In the genomic region with DNA sequence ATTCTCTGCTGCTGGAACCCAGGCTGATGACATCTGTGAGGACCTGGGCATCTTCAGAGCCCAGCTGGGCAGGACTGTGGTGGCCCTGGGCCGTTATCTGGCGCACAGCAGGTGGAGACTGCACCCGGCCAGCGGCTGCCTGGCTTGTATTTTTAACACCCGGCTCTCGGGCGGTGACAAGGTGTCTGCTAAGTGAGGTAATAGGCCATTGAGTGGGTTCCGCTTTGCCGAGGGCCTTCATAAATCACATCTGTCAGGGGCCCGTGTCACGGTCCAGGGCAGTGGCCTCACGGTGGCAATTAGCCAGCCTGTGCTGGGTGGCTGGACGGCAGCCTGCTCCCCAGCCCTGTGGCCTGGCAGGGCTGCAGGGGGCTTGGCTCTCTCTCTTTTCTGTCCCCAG, we compare ENCODE assay signal across 9 mouse cellular contexts.
DNase-seq lines count a peak whose midpoint lies in the region; ATAC-seq and TF ChIP-seq lines count a peak whose summit lies in the region.
"Had no signal": no experiment of that assay in that cellular context is flagged by ENCODE, and none has a peak within 500 bp of the region (broad histone marks: within the 10 kb centered on the region; RNA-seq: fewer than 3 reads in every experiment).

No protein-coding gene starts in this region.

- no peak for TF ChIP-seq CTCF in layer of hippocampus, adult 2 months (conservative IDR thresholded peaks at IDR 0.05)

- no peaks in the 10 kb centered on the region for H3K9me3 ChIP-seq in liver, embryonic 12.5 days (replicated peaks)
- no peaks in the 10 kb centered on the region for H3K9me3 ChIP-seq in forebrain, embryonic 15.5 days
- H3K9me3 ChIP-seq in limb, embryonic 15.5 days, result no peaks in the 10 kb centered on the region
- H3K9me3 ChIP-seq: embryonic facial prominence, embryonic 13.5 days had no signal

- H3K27me3 ChIP-seq in liver, embryonic 12.5 days (replicated peaks), result peaks cover 26% of the 10 kb centered on the region
- H3K27me3 ChIP-seq in forebrain, embryonic 15.5 days, result no peaks in the 10 kb centered on the region
- H3K27me3 ChIP-seq in limb, embryonic 15.5 days, result no peaks in the 10 kb centered on the region

- no peak overlapping the region for H3K27ac ChIP-seq in liver, embryonic 12.5 days
- H3K27ac ChIP-seq in forebrain, embryonic 15.5 days (replicated peaks), result peak overlapping the region; percentile 49
- H3K27ac ChIP-seq in limb, embryonic 15.5 days, result no peak overlapping the region
- H3K27ac ChIP-seq in layer of hippocampus, adult 2 months, result no peak overlapping the region
- H3K27ac ChIP-seq: embryonic facial prominence, embryonic 13.5 days had no signal

- H3K9ac ChIP-seq in liver, embryonic 12.5 days, result no peak overlapping the region
- no peak overlapping the region for H3K9ac ChIP-seq in forebrain, embryonic 15.5 days (replicated peaks)
- H3K9ac ChIP-seq in limb, embryonic 15.5 days, result no peak overlapping the region; the same call in 1 of the 2 replicates
- H3K9ac ChIP-seq: embryonic facial prominence, embryonic 13.5 days had no signal

- no peak overlapping the region for H3K4me2 ChIP-seq in liver, embryonic 12.5 days
- H3K4me2 ChIP-seq in forebrain, embryonic 15.5 days (replicated peaks), result no peak overlapping the region
- no peak overlapping the region for H3K4me2 ChIP-seq in limb, embryonic 15.5 days
- H3K4me2 ChIP-seq: embryonic facial prominence, embryonic 13.5 days had no signal

- H3K4me3 ChIP-seq in liver, embryonic 12.5 days, result no peak overlapping the region
- no peak overlapping the region for H3K4me3 ChIP-seq in forebrain, embryonic 15.5 days
- no peak overlapping the region for H3K4me3 ChIP-seq in limb, embryonic 15.5 days
- no peak overlapping the region for H3K4me3 ChIP-seq in layer of hippocampus, adult 2 months
- H3K4me3 ChIP-seq: embryonic facial prominence, embryonic 13.5 days had no signal

- peak; percentile 18 for DNase-seq in liver
- peak; percentile 83 for DNase-seq in heart, postnatal 4 days
- no peak for DNase-seq in thymus, adult 18-20 months
- DNase-seq in layer of hippocampus, adult 2 months (ENCODE audit: low spot score in 2 of 2), result no peak
- no peak for DNase-seq in layer of hippocampus, postnatal 25 days (ENCODE audit: extremely low spot score in 1 of 2, low spot score in 1 of 2)

- H3K36me3 ChIP-seq in liver, embryonic 12.5 days, result no peaks in the 10 kb centered on the region
- H3K36me3 ChIP-seq in forebrain, embryonic 15.5 days, result no peaks in the 10 kb centered on the region
- no peaks in the 10 kb centered on the region for H3K36me3 ChIP-seq in limb, embryonic 15.5 days
- H3K36me3 ChIP-seq: embryonic facial prominence, embryonic 13.5 days had no signal

- WGBS in liver, embryonic 12.5 days (ENCODE audit: insufficient replicate concordance), result 29% methylated on average over 13 of the region's 13 CpGs
- WGBS in forebrain, embryonic 15.5 days, result 28% methylated on average over 13 of the region's 13 CpGs
- WGBS in limb, embryonic 15.5 days, result 13% methylated on average over 13 of the region's 13 CpGs

- H3K4me1 ChIP-seq in liver, embryonic 12.5 days, result peaks cover 6% of the 10 kb centered on the region; the same call in 1 of the 2 replicates
- H3K4me1 ChIP-seq in forebrain, embryonic 15.5 days, result peaks cover 54% of the 10 kb centered on the region
- peaks cover 49% of the 10 kb centered on the region for H3K4me1 ChIP-seq in limb, embryonic 15.5 days

- no peak for ATAC-seq in liver, embryonic 12.5 days
- ATAC-seq in forebrain, embryonic 15.5 days (replicated peaks), result no peak; the same call in 1 of the 2 replicates
- ATAC-seq in limb, embryonic 15.5 days (ENCODE audit: insufficient number of reproducible peaks, low FRiP score, low TSS enrichment, low read depth), result 0 out of 2 replicates have a peak, but pooled peaks have one; percentile 2

Comparison
In these comparisons a context has a peak if more than half of its experiments do, and no peak if none do; other contexts are left out.
1. DNase-seq: peak in liver (single experiment) and heart, postnatal 4 days (single experiment); none in thymus, adult 18-20 months (0 of 2), layer of hippocampus, adult 2 months (0 of 2) and layer of hippocampus, postnatal 25 days (0 of 2).